Mouse (Mus musculus) embryonic facial prominence, embryonic 12.5 days (tissue): ENCODE results near the gene Itih4. TPM values are rescaled to one million over a fixed set of nuclear protein-coding genes. Genes with fewer than 3 reads are reported as not detected.

Experiments used
- ATAC-seq: fragments of 200-750 bp; cut with Nextera tagmentation; 2 replicates; pipeline ENCODE4 v1.8.0; 2017; ENCODE audit not compliant: insufficient number of reproducible peaks, insufficient read depth, low FRiP score, low TSS enrichment
- H3K27ac ChIP-seq: fragments of 300-500 bp; sonication (generic); 2 replicates; pipeline ENCODE4 v1.5.1; 2016; ENCODE audit warnings: mild to moderate bottlenecking
- H3K27me3 ChIP-seq: fragments of 300-500 bp; sonication (generic); 2 replicates; pipeline ENCODE4 v1.6.1; 2016; ENCODE audit warnings: mild to moderate bottlenecking, moderate library complexity
- H3K36me3 ChIP-seq: fragments of 300-500 bp; sonication (generic); 2 replicates; pipeline ENCODE4 v1.6.1; 2016; ENCODE audit warnings: mild to moderate bottlenecking
- H3K4me1 ChIP-seq: fragments of 300-500 bp; sonication (generic); 2 replicates; pipeline ENCODE4 v1.6.1; 2016
- H3K4me2 ChIP-seq: fragments of 300-500 bp; sonication (generic); replicated peaks from 2 replicates; pipeline ENCODE4 v1.6.1; 2016; ENCODE audit warnings: mild to moderate bottlenecking, moderate library complexity
- H3K4me3 ChIP-seq: fragments of 300-500 bp; sonication (generic); 2 replicates; pipeline ENCODE4 v1.5.1; 2016; ENCODE audit warnings: mild to moderate bottlenecking
- H3K9ac ChIP-seq: fragments of 300-500 bp; sonication (generic); 2 replicates; pipeline ENCODE4 v1.6.1; 2016; ENCODE audit warnings: mild to moderate bottlenecking, moderate library complexity
- H3K9me3 ChIP-seq: fragments of 300-500 bp; sonication (generic); 2 replicates; pipeline ENCODE4 v1.6.1; 2016; ENCODE audit warnings: mild to moderate bottlenecking, moderate library complexity
- WGBS: fragments of 180-500 bp; shearing (Covaris S2); methylation state at CpG from one replicate; pipeline ENCODE4 v1.1.7; 2016; 5-methylcytosine and 5-hydroxymethylcytosine counted together
- polyA plus RNA-seq: library from polyadenylated mRNA; unstranded; fragments of >200 nt; fragmentation: Nextera tagmentation; extraction: Ambion mirVana; gene quantifications from 2 replicates; pipeline ENCODE4 v1.2.1, GENCODE M21; 2016

The Itih4 gene
- polyA plus RNA-seq, 1 experiment from 2014 or later: not detected

GRCm38 (mm10) chr14:30868826-30869225 is 17.4 kb upstream of the Itih4 start:
- Histone ChIP-seq H3K4me1 (peaks cover 10% of the 10 kb centered on the region), H3K36me3 (peaks cover 43% of the 10 kb centered on the region), H3K27ac (no peak overlapping the region), H3K9ac (no peak overlapping the region), H3K4me2 (no peak overlapping the region), H3K9me3 (no peaks in the 10 kb centered on the region), H3K27me3 (no peaks in the 10 kb centered on the region), H3K4me3 (no peak overlapping the region)
- 87% methylated on average over 10 of the region's 10 CpGs for WGBS
- no peak for ATAC-seq

DNA sequence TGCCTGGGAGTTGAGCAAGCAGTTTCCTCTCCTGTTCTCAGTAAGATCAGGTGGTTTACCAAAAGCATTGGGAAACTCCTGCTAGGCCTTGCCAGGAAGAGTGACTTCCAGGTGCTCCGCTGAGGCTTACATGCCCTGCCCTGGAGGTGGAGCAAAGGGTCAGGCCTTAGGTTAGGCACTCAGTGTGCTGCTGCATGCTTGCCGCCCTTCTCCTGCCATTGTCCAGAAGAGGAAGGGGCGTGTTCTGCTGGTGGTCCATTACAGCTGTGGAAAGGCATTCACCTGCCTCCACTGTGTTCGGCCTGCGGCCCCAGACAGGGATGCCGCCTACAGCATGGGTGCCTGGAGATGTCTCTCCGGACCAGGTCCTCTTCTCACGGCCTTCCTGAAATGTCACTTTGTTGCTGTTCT is 16.9 kb upstream of the Itih4 start:
- H3K27ac ChIP-seq: 0 out of 2 replicates have a peak overlapping the region, but pooled peaks have one; percentile 30
- H3K9me3 ChIP-seq: no peaks in the 10 kb centered on the region
- no peak overlapping the region for H3K4me2 ChIP-seq
- no peak overlapping the region for H3K9ac ChIP-seq
- H3K4me3 ChIP-seq: no peak overlapping the region
- H3K4me1 ChIP-seq: peaks cover 10% of the 10 kb centered on the region
- peaks cover 49% of the 10 kb centered on the region for H3K36me3 ChIP-seq
- WGBS: 79% methylated on average over 8 of the region's 8 CpGs
- no peaks in the 10 kb centered on the region for H3K27me3 ChIP-seq
- ATAC-seq: no peak

- ATAC-seq: no peak
- H3K9me3 ChIP-seq: no peaks in the 10 kb centered on the region
- H3K9ac ChIP-seq: no peak overlapping the region
- WGBS: 74% methylated on average over 25 of the region's 25 CpGs
- no peak overlapping the region for H3K4me3 ChIP-seq
- H3K27ac ChIP-seq: peak overlapping the region; percentile 30; the same call in 1 of the 2 replicates
- no peak overlapping the region for H3K4me2 ChIP-seq
- peaks cover 49% of the 10 kb centered on the region for H3K36me3 ChIP-seq
- H3K27me3 ChIP-seq: no peaks in the 10 kb centered on the region
- peaks cover 10% of the 10 kb centered on the region for H3K4me1 ChIP-seq
Observed at GRCm38 (mm10) chr14:30870206-30871147, 15.8 kb upstream of the Itih4 start.

DNA sequence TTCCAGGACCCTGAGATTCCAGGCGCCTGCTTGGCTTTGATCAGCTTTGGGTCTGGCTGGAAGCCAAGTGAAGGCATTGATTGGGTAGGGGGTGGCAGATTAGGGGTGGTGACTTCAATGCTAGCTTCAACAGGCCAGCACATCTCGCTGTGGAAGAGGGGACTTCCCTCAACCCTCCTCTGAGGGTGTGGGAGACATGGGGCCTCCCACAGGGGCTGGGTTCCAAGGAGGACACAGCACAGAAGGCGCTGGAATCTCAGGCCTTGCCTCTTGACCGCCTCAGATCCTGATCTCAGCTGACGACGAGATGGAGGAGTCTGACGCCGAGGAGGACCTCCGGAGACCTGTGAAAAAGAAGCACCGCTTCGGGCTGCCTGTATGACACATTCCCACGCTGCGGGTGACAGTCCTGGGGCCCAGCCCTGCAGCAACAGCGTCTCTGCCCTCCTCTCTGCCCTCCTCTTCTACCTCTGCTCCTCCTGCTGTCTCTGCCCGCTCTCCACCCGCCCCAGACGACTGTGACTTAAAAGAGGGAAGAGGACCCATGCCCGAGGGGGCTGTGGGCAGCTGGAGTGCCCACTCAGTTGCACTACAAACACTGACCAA is 12.1 kb upstream of the Itih4 start:
- Histone ChIP-seq H3K4me2 (no peak overlapping the region), H3K4me1 (peaks cover 14% of the 10 kb centered on the region), H3K36me3 (peaks cover 45% of the 10 kb centered on the region), H3K27me3 (no peaks in the 10 kb centered on the region), H3K27ac (no peak overlapping the region), H3K9me3 (no peaks in the 10 kb centered on the region), H3K9ac (no peak overlapping the region), H3K4me3 (no peak overlapping the region)
- WGBS: 86% methylated on average over 17 of the region's 18 CpGs
- no peak for ATAC-seq

DNA sequence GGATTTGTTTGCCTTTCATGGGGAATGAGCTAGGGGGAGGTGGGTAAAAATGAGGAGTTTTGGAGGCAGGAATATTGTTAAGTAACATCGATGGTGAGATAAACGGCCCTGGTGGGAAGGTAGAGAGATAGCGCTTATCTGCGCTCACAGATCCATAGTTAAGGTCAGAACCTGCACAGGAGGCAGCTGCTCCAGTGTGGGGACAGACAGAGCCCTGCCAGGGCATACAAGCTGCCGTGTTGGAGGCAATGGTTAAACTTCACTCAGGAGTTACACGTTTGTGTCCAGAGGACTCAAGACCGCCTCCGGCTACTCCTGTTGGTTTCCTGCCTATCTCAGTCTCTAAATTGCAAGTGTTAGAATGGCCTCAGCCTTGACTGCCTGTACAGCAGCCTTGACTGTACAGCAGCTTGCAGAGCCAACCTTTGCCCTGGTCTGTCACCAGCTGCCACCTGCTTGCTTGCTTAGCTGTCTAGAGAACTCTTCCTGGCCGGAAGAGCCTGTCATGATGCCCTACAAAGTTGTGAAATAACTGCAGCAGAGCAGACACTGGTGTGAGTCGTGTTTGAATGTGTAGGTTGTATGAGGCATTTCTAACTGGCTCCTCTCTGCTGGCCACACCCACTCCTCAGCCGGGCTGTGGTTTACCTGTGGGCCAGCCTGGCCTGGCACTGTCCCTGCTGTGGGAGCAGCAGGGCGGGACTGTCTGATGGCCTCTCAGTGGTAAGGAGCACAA is 11.0 kb upstream of the Itih4 start:
- Histone ChIP-seq H3K9ac (no peak overlapping the region), H3K4me2 (no peak overlapping the region), H3K4me3 (no peak overlapping the region), H3K9me3 (no peaks in the 10 kb centered on the region), H3K27ac (no peak overlapping the region), H3K4me1 (peaks cover 11% of the 10 kb centered on the region), H3K36me3 (peaks cover 45% of the 10 kb centered on the region), H3K27me3 (no peaks in the 10 kb centered on the region)
- WGBS: 82% methylated on average over 12 of the region's 12 CpGs
- no peak for ATAC-seq

- peaks cover 11% of the 10 kb centered on the region for H3K4me1 ChIP-seq
- H3K27ac ChIP-seq: no peak overlapping the region
- H3K9ac ChIP-seq: no peak overlapping the region
- H3K27me3 ChIP-seq: no peaks in the 10 kb centered on the region
- no peaks in the 10 kb centered on the region for H3K9me3 ChIP-seq
- H3K4me3 ChIP-seq: no peak overlapping the region
- no peak overlapping the region for H3K4me2 ChIP-seq
- WGBS: 81% methylated on average over 9 of the region's 9 CpGs
- peaks cover 45% of the 10 kb centered on the region for H3K36me3 ChIP-seq
- no peak for ATAC-seq
Observed at GRCm38 (mm10) chr14:30875955-30876354, 10.3 kb upstream of the Itih4 start.

DNA sequence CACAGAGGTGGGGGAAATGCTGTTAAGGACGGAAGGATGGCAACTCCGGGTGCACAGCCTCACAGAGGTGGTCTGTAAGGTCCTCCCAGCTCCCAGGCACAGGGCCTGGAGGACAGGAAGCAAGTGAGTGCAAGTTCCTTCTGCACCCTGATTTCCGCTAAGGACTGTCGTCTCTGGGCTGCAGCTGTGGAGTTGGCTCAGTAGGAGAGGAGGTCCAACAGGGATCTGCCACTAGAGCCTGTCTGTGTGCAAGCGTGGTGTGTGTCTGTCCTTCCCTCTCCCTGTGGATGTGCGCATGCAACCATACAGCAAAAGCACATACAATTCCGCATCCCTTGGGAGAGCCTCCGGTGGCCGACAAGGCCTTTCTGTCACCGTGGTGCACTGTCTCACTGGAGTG is 9.8 kb upstream of the Itih4 start:
- Histone ChIP-seq H3K4me3 (no peak overlapping the region), H3K9me3 (no peaks in the 10 kb centered on the region), H3K4me2 (no peak overlapping the region), H3K27me3 (no peaks in the 10 kb centered on the region), H3K27ac (no peak overlapping the region), H3K9ac (no peak overlapping the region), H3K36me3 (peaks cover 45% of the 10 kb centered on the region), H3K4me1 (peaks cover 11% of the 10 kb centered on the region)
- 90% methylated on average over 10 of the region's 10 CpGs for WGBS
- no peak for ATAC-seq

DNA sequence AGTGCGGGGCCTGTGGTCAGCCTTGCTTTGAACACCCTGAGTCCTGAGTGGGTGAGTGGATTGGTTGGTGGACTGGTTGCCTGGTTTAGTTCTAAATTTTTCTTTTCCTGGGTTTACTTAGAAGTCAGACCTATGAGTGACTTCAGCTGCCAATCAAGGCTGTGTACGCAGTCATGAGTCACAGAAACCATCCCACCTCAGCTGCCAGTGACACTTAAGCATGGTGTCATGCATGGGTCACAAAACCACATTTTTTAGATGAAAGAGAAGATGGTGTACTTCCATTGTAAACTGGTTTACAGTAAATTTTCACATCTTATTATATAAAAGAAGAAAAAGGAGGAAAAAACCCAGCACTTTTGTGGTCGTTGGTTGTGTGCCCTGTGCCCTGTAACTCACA is 8.4 kb upstream of the Itih4 start:
- no peak overlapping the region for H3K27ac ChIP-seq
- H3K36me3 ChIP-seq: peaks cover 36% of the 10 kb centered on the region
- no peak overlapping the region for H3K4me2 ChIP-seq
- H3K9ac ChIP-seq: no peak overlapping the region
- no peaks in the 10 kb centered on the region for H3K27me3 ChIP-seq
- H3K4me3 ChIP-seq: no peak overlapping the region
- 91% methylated on average over 3 of the region's 3 CpGs for WGBS
- no peak for ATAC-seq
- H3K9me3 ChIP-seq: no peaks in the 10 kb centered on the region
- peaks cover 11% of the 10 kb centered on the region for H3K4me1 ChIP-seq

GRCm38 (mm10) chr14:30878958-30879571 is 7.2 kb upstream of the Itih4 start, which contains the start of gene Mustn1:
TSS of gene Mustn1 (plus strand) at chr14:30879200.
- WGBS: 80% methylated on average over 11 of the region's 11 CpGs
- Histone ChIP-seq H3K4me3 (no peak within 1 kb of the TSS), H3K4me2 (no peak within 1 kb of the TSS), H3K9me3 (no peaks in the 10 kb centered on the region), H3K36me3 (peaks cover 25% of the 10 kb centered on the region), H3K4me1 (peaks cover 11% of the 10 kb centered on the region), H3K9ac (no peak within 1 kb of the TSS), H3K27ac (peak within 1 kb of the TSS; percentile 26; the same call in 1 of the 2 replicates), H3K27me3 (no peaks in the 10 kb centered on the region)
- ATAC-seq: no peak

GRCm38 (mm10) chr14:30879794-30880193 is 6.5 kb upstream of the Itih4 start:
- peak overlapping the region; percentile 26; the same call in 1 of the 2 replicates for H3K27ac ChIP-seq
- no peak overlapping the region for H3K4me2 ChIP-seq
- 43% methylated on average over 9 of the region's 9 CpGs for WGBS
- no peak overlapping the region for H3K9ac ChIP-seq
- H3K36me3 ChIP-seq: peaks cover 18% of the 10 kb centered on the region
- H3K4me3 ChIP-seq: no peak overlapping the region
- peaks cover 11% of the 10 kb centered on the region for H3K4me1 ChIP-seq
- peak; percentile 57; the same call in 1 of the 2 replicates for ATAC-seq
- no peaks in the 10 kb centered on the region for H3K27me3 ChIP-seq
- no peaks in the 10 kb centered on the region for H3K9me3 ChIP-seq

DNA sequence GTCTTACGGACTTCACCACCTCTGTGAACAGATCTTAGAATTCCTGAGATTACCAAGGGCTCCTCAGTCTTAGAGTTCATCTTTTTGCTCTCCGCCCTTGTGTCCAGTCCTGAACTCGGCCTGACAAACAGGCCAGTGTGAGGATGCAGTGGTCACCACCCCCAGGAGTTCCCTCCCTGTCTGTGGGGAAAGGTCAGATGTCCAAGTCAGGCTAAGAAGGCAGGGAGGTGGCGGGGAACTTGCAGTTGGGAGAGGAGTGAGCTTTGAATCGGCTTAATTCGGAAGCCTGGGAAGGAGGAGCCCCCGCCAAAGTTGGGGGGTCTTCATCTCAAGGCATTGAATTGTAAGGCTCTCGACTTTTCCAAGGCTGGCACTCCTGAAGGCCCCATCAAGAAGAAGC is 6.0 kb upstream of the Itih4 start:
- no peaks in the 10 kb centered on the region for H3K9me3 ChIP-seq
- no peak overlapping the region for H3K4me3 ChIP-seq
- H3K36me3 ChIP-seq: peaks cover 16% of the 10 kb centered on the region
- H3K4me2 ChIP-seq: no peak overlapping the region
- H3K9ac ChIP-seq: no peak overlapping the region
- H3K27ac ChIP-seq: no peak overlapping the region
- 67% methylated on average over 8 of the region's 8 CpGs for WGBS
- no peaks in the 10 kb centered on the region for H3K27me3 ChIP-seq
- peaks cover 11% of the 10 kb centered on the region for H3K4me1 ChIP-seq
- ATAC-seq: no peak
